Mouse (Mus musculus) spleen, adult 2 months (tissue): ENCODE results near the gene Fdxr.

Source experiments
- CTCF ChIP-seq: fragments of 200-500 bp; IDR thresholded peaks from 2 replicates; pipeline ENCODE4 v1.5.1; 2011; ENCODE audit warnings: mild to moderate bottlenecking, inconsistent platforms; ENCODE audit not compliant: insufficient read depth, insufficient read length, insufficient replicate concordance; ENCODE audit errors: extremely low read depth
- POLR2A ChIP-seq: fragments of 200-500 bp; IDR thresholded peaks from 2 replicates; pipeline ENCODE4 v1.6.1; 2011; ENCODE audit warnings: low read depth, low read length, inconsistent platforms

DNA sequence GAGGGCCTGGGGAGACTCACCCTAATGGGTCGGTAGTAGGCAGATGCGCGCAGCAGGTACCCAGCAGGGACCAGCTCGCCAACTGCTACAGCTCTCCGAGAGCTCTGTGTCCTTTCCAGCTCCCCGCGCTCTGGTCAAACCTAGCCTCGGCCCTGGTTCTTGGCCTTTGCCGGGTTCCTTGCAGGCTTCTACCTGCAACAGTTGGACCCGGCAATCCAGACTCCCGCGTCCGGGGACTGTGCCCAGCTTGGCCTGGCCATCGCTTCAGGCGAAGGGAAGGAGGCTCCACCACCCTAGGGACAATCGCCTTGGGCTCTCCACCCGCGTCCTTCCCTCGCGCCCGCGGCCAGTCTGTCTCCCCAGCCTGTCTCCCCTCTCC lies 10.5 kb downstream of the Fdxr start:
- TF ChIP-seq POLR2A: no peak
- TF ChIP-seq CTCF: no peak
